Mouse (Mus musculus) liver, embryonic 15.5 days (tissue): ENCODE data around the gene Nuak1. TPM values are rescaled to one million over a fixed set of nuclear protein-coding genes. Genes with fewer than 3 reads are reported as not detected.
A peak's percentile ranks its signal among the peaks of the same experiment; 100 is the strongest.

Experiments used
- ATAC-seq: fragments of 200-750 bp; cut with Nextera tagmentation; 2 replicates; pipeline ENCODE4 v1.8.0; 2017; ENCODE audit warnings: moderate number of reproducible peaks, mild to moderate bottlenecking, moderate library complexity; ENCODE audit not compliant: insufficient read depth
- H3K27ac ChIP-seq: fragments of 300-500 bp; sonication (generic); replicated peaks from 2 replicates; pipeline ENCODE4 v1.5.1; 2015; ENCODE audit warnings: mild to moderate bottlenecking, inconsistent platforms
- H3K27me3 ChIP-seq: fragments of 300-500 bp; sonication (generic); 2 replicates; pipeline ENCODE4 v1.6.1; 2015; ENCODE audit warnings: mild to moderate bottlenecking, inconsistent platforms
- H3K36me3 ChIP-seq: fragments of 300-500 bp; sonication (generic); replicated peaks from 2 replicates; pipeline ENCODE4 v1.6.1; 2015; ENCODE audit warnings: moderate library complexity, mild to moderate bottlenecking, inconsistent platforms
- H3K4me1 ChIP-seq: fragments of 300-500 bp; sonication (generic); replicated peaks from 2 replicates; pipeline ENCODE4 v1.6.1; 2015; ENCODE audit warnings: inconsistent platforms
- H3K4me2 ChIP-seq: fragments of 300-500 bp; sonication (generic); 2 replicates; pipeline ENCODE4 v1.6.1; 2015; ENCODE audit warnings: moderate library complexity, mild to moderate bottlenecking, inconsistent platforms
- H3K4me3 ChIP-seq: fragments of 300-500 bp; sonication (generic); replicated peaks from 2 replicates; pipeline ENCODE4 v1.5.1; 2015; ENCODE audit warnings: mild to moderate bottlenecking, inconsistent platforms
- H3K9ac ChIP-seq: fragments of 300-500 bp; sonication (generic); 2 replicates; pipeline ENCODE4 v1.6.1; 2015; ENCODE audit warnings: moderate library complexity, mild to moderate bottlenecking, inconsistent platforms
- H3K9me3 ChIP-seq: fragments of 300-500 bp; sonication (generic); replicated peaks from 2 replicates; pipeline ENCODE4 v1.6.1; 2016; ENCODE audit warnings: inconsistent platforms
- WGBS: fragments of 180-500 bp; shearing (Covaris S2); methylation state at CpG from one replicate; pipeline ENCODE4 v1.1.7; 2015; ENCODE audit warnings: mixed read lengths; ENCODE audit not compliant: insufficient replicate concordance; 5-methylcytosine and 5-hydroxymethylcytosine counted together
- polyA plus RNA-seq: library from polyadenylated mRNA; unstranded; fragments of >200 nt; fragmentation: Nextera tagmentation; extraction: Ambion mirVana; gene quantifications from 2 replicates; pipeline ENCODE4 v1.2.1, GENCODE M21; 2015

Nuak1 gene
- polyA plus RNA-seq, 1 experiment from 2014 or later, result 0.13 TPM

GRCm38 (mm10) chr10:84389707-84390106 lies 50.7 kb downstream of the Nuak1 start:
- no peak overlapping the region for H3K4me3 ChIP-seq
- H3K9me3 ChIP-seq, result no peaks in the 10 kb centered on the region
- H3K36me3 ChIP-seq, result no peaks in the 10 kb centered on the region
- H3K9ac ChIP-seq, result no peak overlapping the region
- whole genome bisulfite sequencing, result 53% methylated on average over 5 of the region's 5 CpGs
- H3K4me2 ChIP-seq, result no peak overlapping the region
- H3K27me3 ChIP-seq, result no peaks in the 10 kb centered on the region
- no peak overlapping the region for H3K27ac ChIP-seq
- ATAC-seq, result no peak
- H3K4me1 ChIP-seq, result peaks cover 8% of the 10 kb centered on the region; the same call in 1 of the 2 replicates

GRCm38 (mm10) chr10:84388357-84389141 lies 51.8 kb downstream of the Nuak1 start:
- H3K36me3 ChIP-seq, result no peaks in the 10 kb centered on the region
- no peak overlapping the region for H3K4me3 ChIP-seq
- H3K9me3 ChIP-seq, result no peaks in the 10 kb centered on the region
- no peak overlapping the region for H3K4me2 ChIP-seq
- no peak overlapping the region for H3K27ac ChIP-seq
- H3K27me3 ChIP-seq, result no peaks in the 10 kb centered on the region
- peak; percentile 31; the same call in 1 of the 2 replicates for ATAC-seq
- H3K4me1 ChIP-seq, result peaks cover 10% of the 10 kb centered on the region; the same call in 1 of the 2 replicates
- 18% methylated on average over 22 of the region's 22 CpGs for WGBS
- H3K9ac ChIP-seq, result no peak overlapping the region

GRCm38 (mm10) chr10:84387338-84387737 lies 53.1 kb downstream of the Nuak1 start:
- Histone ChIP-seq H3K9me3 (no peaks in the 10 kb centered on the region), H3K4me2 (no peak overlapping the region), H3K27ac (no peak overlapping the region), H3K4me1 (peaks cover 17% of the 10 kb centered on the region; the same call in 1 of the 2 replicates), H3K4me3 (no peak overlapping the region), H3K27me3 (no peaks in the 10 kb centered on the region), H3K9ac (no peak overlapping the region), H3K36me3 (no peaks in the 10 kb centered on the region)
- 9% methylated on average over 4 of the region's 4 CpGs for WGBS
- no peak for ATAC-seq

GRCm38 (mm10) chr10:84386625-84387242 lies 53.7 kb downstream of the Nuak1 start:
- Histone ChIP-seq H3K4me2 (no peak overlapping the region), H3K27me3 (no peaks in the 10 kb centered on the region), H3K27ac (no peak overlapping the region), H3K4me3 (no peak overlapping the region), H3K4me1 (peaks cover 17% of the 10 kb centered on the region; the same call in 1 of the 2 replicates), H3K9me3 (no peaks in the 10 kb centered on the region), H3K36me3 (no peaks in the 10 kb centered on the region), H3K9ac (no peak overlapping the region)
- 42% methylated on average over 13 of the region's 13 CpGs for WGBS
- ATAC-seq, result no peak

GRCm38 (mm10) chr10:84386214-84386613 lies 54.2 kb downstream of the Nuak1 start:
- ATAC-seq, result no peak
- Histone ChIP-seq H3K4me1 (peaks cover 17% of the 10 kb centered on the region; the same call in 1 of the 2 replicates), H3K4me3 (no peak overlapping the region), H3K4me2 (no peak overlapping the region), H3K27ac (no peak overlapping the region), H3K9me3 (no peaks in the 10 kb centered on the region), H3K9ac (no peak overlapping the region), H3K27me3 (no peaks in the 10 kb centered on the region), H3K36me3 (no peaks in the 10 kb centered on the region)
- 65% methylated on average over 3 of the region's 3 CpGs for WGBS

- no peak for ATAC-seq
- Histone ChIP-seq H3K4me2 (no peak overlapping the region), H3K9me3 (no peaks in the 10 kb centered on the region), H3K27ac (no peak overlapping the region), H3K4me3 (no peak overlapping the region), H3K9ac (no peak overlapping the region), H3K4me1 (peaks cover 17% of the 10 kb centered on the region; the same call in 1 of the 2 replicates), H3K27me3 (no peaks in the 10 kb centered on the region), H3K36me3 (no peaks in the 10 kb centered on the region)
- 57% methylated on average over 9 of the region's 9 CpGs for WGBS
Observed at GRCm38 (mm10) chr10:84384761-84385160, 55.6 kb downstream of the Nuak1 start.

- Histone ChIP-seq H3K27ac (no peak overlapping the region), H3K4me1 (peaks cover 12% of the 10 kb centered on the region; the same call in 1 of the 2 replicates), H3K9ac (no peak overlapping the region), H3K9me3 (no peaks in the 10 kb centered on the region), H3K27me3 (no peaks in the 10 kb centered on the region), H3K4me3 (no peak overlapping the region), H3K4me2 (no peak overlapping the region), H3K36me3 (no peaks in the 10 kb centered on the region)
- WGBS, result 12% methylated on average over 17 of the region's 17 CpGs
- 0 out of 2 replicates have a peak, but pooled peaks have one; percentile 25 for ATAC-seq
Observed at GRCm38 (mm10) chr10:84382900-84383883, 57.2 kb downstream of the Nuak1 start.

GRCm38 (mm10) chr10:84381276-84381798 lies 59.1 kb downstream of the Nuak1 start:
- no peak for ATAC-seq
- Histone ChIP-seq H3K36me3 (no peaks in the 10 kb centered on the region), H3K9me3 (no peaks in the 10 kb centered on the region), H3K4me1 (0 out of 2 replicates have a peak, but pooled peaks cover 9% of the 10 kb centered on the region), H3K27ac (no peak overlapping the region), H3K4me3 (no peak overlapping the region), H3K9ac (no peak overlapping the region), H3K4me2 (no peak overlapping the region), H3K27me3 (no peaks in the 10 kb centered on the region)
- 66% methylated on average over 2 of the region's 2 CpGs for WGBS

GRCm38 (mm10) chr10:84379366-84379765 lies 61.0 kb downstream of the Nuak1 start:
- Histone ChIP-seq H3K4me2 (no peak overlapping the region), H3K36me3 (no peaks in the 10 kb centered on the region), H3K9me3 (no peaks in the 10 kb centered on the region), H3K4me3 (no peak overlapping the region), H3K27me3 (no peaks in the 10 kb centered on the region), H3K27ac (no peak overlapping the region), H3K9ac (no peak overlapping the region), H3K4me1 (0 out of 2 replicates have a peak, but pooled peaks cover 9% of the 10 kb centered on the region)
- ATAC-seq, result no peak
- 63% methylated on average over 1 of the region's 1 CpGs for whole genome bisulfite sequencing

GRCm38 (mm10) chr10:84377956-84378355 lies 62.4 kb downstream of the Nuak1 start:
- Histone ChIP-seq H3K4me3 (no peak overlapping the region), H3K36me3 (no peaks in the 10 kb centered on the region), H3K27me3 (no peaks in the 10 kb centered on the region), H3K4me1 (0 out of 2 replicates have a peak, but pooled peaks cover 1% of the 10 kb centered on the region), H3K4me2 (no peak overlapping the region), H3K9ac (no peak overlapping the region), H3K9me3 (no peaks in the 10 kb centered on the region), H3K27ac (no peak overlapping the region)
- ATAC-seq, result no peak
- 81% methylated on average over 11 of the region's 11 CpGs for WGBS
